ENCODE assay signal across 11 mouse cellular contexts in genomic region chr8:70276476-70276875, GRCm38 (mm10). TPM values are rescaled to one million over a fixed set of nuclear protein-coding genes. Genes with fewer than 3 reads are reported as not detected.
A peak's percentile ranks its signal among the peaks of the same experiment; 100 is the strongest.
DNase-seq lines count a peak whose midpoint lies in the region; ATAC-seq and TF ChIP-seq lines count a peak whose summit lies in the region.
"Had no signal": no experiment of that assay in that cellular context is flagged by ENCODE, and none has a peak within 500 bp of the region (broad histone marks: within the 10 kb centered on the region; RNA-seq: fewer than 3 reads in every experiment).

No protein-coding gene starts in this region.

- no peaks in the 10 kb centered on the region for H3K36me3 ChIP-seq in liver, embryonic 14.5 days (replicated peaks; ENCODE audit: control insufficient read depth, insufficient read depth, low read depth)
- H3K36me3 ChIP-seq in intestine, embryonic 16.5 days (ENCODE audit: control insufficient read depth, insufficient read depth, low read length): no peaks in the 10 kb centered on the region
- H3K36me3 ChIP-seq: hindbrain, embryonic 10.5 days had no signal

- no peak for TF ChIP-seq POLR2A in lung, adult 2 months (IDR thresholded peaks at IDR 0.05; ENCODE audit: borderline replicate concordance, extremely low read depth, low read depth, low read length)

- peak; percentile 42 to 71 for DNase-seq in lung, adult 18-20 months
- DNase-seq in lung, adult 2 months: no peak
- DNase-seq in kidney, adult 18-20 months: peak; percentile 13
- DNase-seq in liver, embryonic 14.5 days (ENCODE audit: low read depth in 3 of 3, low spot score in 3 of 3): no peak
- DNase-seq in natural killer cell, adult 2 months (ENCODE audit: low spot score in 2 of 2): no peak
- no peak for DNase-seq in urinary bladder, postnatal 14 days (ENCODE audit: low spot score)
- DNase-seq in cerebellum, adult 11-12 months: no peak
- DNase-seq: cerebellum, postnatal 10 days; retina, postnatal 1 day had no signal

- H3K4me3 ChIP-seq in lung, adult 2 months (replicated peaks; ENCODE audit: extremely low read depth, low read depth, low read length): no peak overlapping the region
- H3K4me3 ChIP-seq in liver, embryonic 14.5 days (ENCODE audit: insufficient read depth in 1 of 2, low read depth in 2 of 2, low read length in 2 of 2): no peak overlapping the region
- no peak overlapping the region for H3K4me3 ChIP-seq in intestine, embryonic 16.5 days (ENCODE audit: low read length)
- H3K4me3 ChIP-seq: hindbrain, embryonic 10.5 days had no signal

- no peak for TF ChIP-seq CTCF in lung, adult 2 months (IDR thresholded peaks at IDR 0.05; ENCODE audit: insufficient read depth, low read length)
- no peak for TF ChIP-seq CTCF in liver, embryonic 14.5 days (IDR thresholded peaks at IDR 0.05; ENCODE audit: low read depth)

- H3K4me2 ChIP-seq in liver, embryonic 14.5 days (ENCODE audit: low read depth): no peak overlapping the region
- H3K4me2 ChIP-seq in intestine, embryonic 16.5 days (ENCODE audit: low read depth, low read length): no peak overlapping the region

- WGBS in lung, adult 2 months: 65% methylated on average over 3 of the region's 3 CpGs
- 28% methylated on average over 3 of the region's 3 CpGs for WGBS in liver, embryonic 14.5 days (ENCODE audit: insufficient replicate concordance)
- 86% methylated on average over 3 of the region's 3 CpGs for WGBS in intestine, embryonic 16.5 days

- H3K9ac ChIP-seq in liver, embryonic 14.5 days (replicated peaks): no peak overlapping the region
- H3K9ac ChIP-seq in intestine, embryonic 16.5 days (ENCODE audit: low read depth, low read length): no peak overlapping the region

- no peaks in the 10 kb centered on the region for H3K27me3 ChIP-seq in liver, embryonic 14.5 days (ENCODE audit: control insufficient read depth, insufficient read depth, low read length)
- no peaks in the 10 kb centered on the region for H3K27me3 ChIP-seq in intestine, embryonic 16.5 days (replicated peaks; ENCODE audit: control insufficient read depth, insufficient read depth, low read length)

- H3K27ac ChIP-seq in liver, embryonic 14.5 days: no peak overlapping the region
- no peak overlapping the region for H3K27ac ChIP-seq in intestine, embryonic 16.5 days (ENCODE audit: low read length)
- H3K27ac ChIP-seq: hindbrain, embryonic 10.5 days had no signal

- ATAC-seq in liver, embryonic 14.5 days (ENCODE audit: insufficient read depth): peak; percentile 44; the same call in 1 of the 2 replicates
- ATAC-seq in intestine, embryonic 16.5 days: no peak

- H3K9me3 ChIP-seq in liver, embryonic 14.5 days (ENCODE audit: control insufficient read depth, low read length): no peaks in the 10 kb centered on the region
- no peaks in the 10 kb centered on the region for H3K9me3 ChIP-seq in intestine, embryonic 16.5 days (ENCODE audit: control insufficient read depth, low read length)
- H3K9me3 ChIP-seq: hindbrain, embryonic 10.5 days had no signal

- peak; percentile 51 for TF ChIP-seq EP300 in liver, embryonic 14.5 days (IDR thresholded peaks at IDR 0.05; ENCODE audit: low read depth)

- peaks cover 14% of the 10 kb centered on the region for H3K4me1 ChIP-seq in lung, adult 2 months (ENCODE audit: control insufficient read depth, insufficient read depth, low read length)
- peaks cover 0 to 45% of the 10 kb centered on the region in 2 experiments; a peak in 2 of 4 replicates for H3K4me1 ChIP-seq in liver, embryonic 14.5 days (replicated peaks; ENCODE audit: control insufficient read depth in 2 of 2, insufficient read depth in 2 of 2, low read length in 1 of 2)
- no peaks in the 10 kb centered on the region for H3K4me1 ChIP-seq in intestine, embryonic 16.5 days (ENCODE audit: control insufficient read depth, insufficient read depth, low read length)

RNA-seq across cellular contexts. Expression of gene Homer3, which starts 6.2 kb away (rescaled TPM):
- polyA plus RNA-seq in lung, adult 2 months (2012; rRNA removed): 75.0 and 111 TPM in 2 replicates
- polyA plus RNA-seq in liver, embryonic 14.5 days (2012; rRNA removed): 5.5 and 6.5 TPM in 2 replicates
- 3.9 and 4.2 TPM in 2 replicates for polyA plus RNA-seq in liver, embryonic 14.5 days (2014; fragmentation: Nextera tagmentation; extraction: Ambion mirVana)
- 25.5 and 26.0 TPM in 2 replicates for polyA plus RNA-seq in intestine, embryonic 16.5 days (2015; fragmentation: Nextera tagmentation; extraction: Ambion mirVana)

RNA-seq across cellular contexts. Expression of gene Ddx49, which starts 25.8 kb away (rescaled TPM):
- polyA plus RNA-seq in lung, adult 2 months (2012; rRNA removed): 37.2 and 43.0 TPM in 2 replicates
- 17.9 and 20.3 TPM in 2 replicates for polyA plus RNA-seq in liver, embryonic 14.5 days (2012; rRNA removed)
- 20.8 and 22.3 TPM in 2 replicates for polyA plus RNA-seq in liver, embryonic 14.5 days (2014; fragmentation: Nextera tagmentation; extraction: Ambion mirVana)
- 44.2 and 48.4 TPM in 2 replicates for polyA plus RNA-seq in intestine, embryonic 16.5 days (2015; fragmentation: Nextera tagmentation; extraction: Ambion mirVana)

RNA-seq across cellular contexts. Expression of gene Cope, which starts 25.8 kb away (rescaled TPM):
- polyA plus RNA-seq in lung, adult 2 months (2012; rRNA removed): 308 and 342 TPM in 2 replicates
- 138 and 180 TPM in 2 replicates for polyA plus RNA-seq in liver, embryonic 14.5 days (2012; rRNA removed)
- polyA plus RNA-seq in liver, embryonic 14.5 days (2014; fragmentation: Nextera tagmentation; extraction: Ambion mirVana): 164 and 171 TPM in 2 replicates
- 432 and 443 TPM in 2 replicates for polyA plus RNA-seq in intestine, embryonic 16.5 days (2015; fragmentation: Nextera tagmentation; extraction: Ambion mirVana)

RNA-seq across cellular contexts. Expression of gene Cers1, which starts 39.1 kb away (rescaled TPM):
- 2.7 TPM in 2 replicates for polyA plus RNA-seq in lung, adult 2 months (2012; rRNA removed)
- polyA plus RNA-seq in liver, embryonic 14.5 days (2012; rRNA removed): 0.09 and 0.14 TPM in 2 replicates
- not detected in 2 replicates for polyA plus RNA-seq in liver, embryonic 14.5 days (2014; fragmentation: Nextera tagmentation; extraction: Ambion mirVana)
- 2.1 and 3.2 TPM in 2 replicates for polyA plus RNA-seq in intestine, embryonic 16.5 days (2015; fragmentation: Nextera tagmentation; extraction: Ambion mirVana)

RNA-seq across cellular contexts. Expression of gene Armc6, which starts 42.2 kb away (rescaled TPM):
- polyA plus RNA-seq in lung, adult 2 months (2012; rRNA removed): 14.5 and 15.1 TPM in 2 replicates
- polyA plus RNA-seq in liver, embryonic 14.5 days (2012; rRNA removed): 12.4 and 13.5 TPM in 2 replicates
- 10.5 and 12.0 TPM in 2 replicates for polyA plus RNA-seq in liver, embryonic 14.5 days (2014; fragmentation: Nextera tagmentation; extraction: Ambion mirVana)
- polyA plus RNA-seq in intestine, embryonic 16.5 days (2015; fragmentation: Nextera tagmentation; extraction: Ambion mirVana): 25.1 and 29.0 TPM in 2 replicates

Comparison
In these comparisons a context has a peak if more than half of its experiments do, and no peak if none do; other contexts are left out.
1. DNase-seq: peak in lung, adult 18-20 months (2 of 2) and kidney, adult 18-20 months (single experiment); none in lung, adult 2 months (single experiment), liver, embryonic 14.5 days (0 of 3), natural killer cell, adult 2 months (0 of 2), urinary bladder, postnatal 14 days (single experiment) and cerebellum, adult 11-12 months (single experiment).